Mouse (Mus musculus): Measurements from ENCODE around the gene Tmem210. TPM values are rescaled to one million over a fixed set of nuclear protein-coding genes. Genes with fewer than 3 reads are reported as not detected.

Gene Tmem210
- polyA plus RNA-seq, 2 experiments, result not detected

DNA sequence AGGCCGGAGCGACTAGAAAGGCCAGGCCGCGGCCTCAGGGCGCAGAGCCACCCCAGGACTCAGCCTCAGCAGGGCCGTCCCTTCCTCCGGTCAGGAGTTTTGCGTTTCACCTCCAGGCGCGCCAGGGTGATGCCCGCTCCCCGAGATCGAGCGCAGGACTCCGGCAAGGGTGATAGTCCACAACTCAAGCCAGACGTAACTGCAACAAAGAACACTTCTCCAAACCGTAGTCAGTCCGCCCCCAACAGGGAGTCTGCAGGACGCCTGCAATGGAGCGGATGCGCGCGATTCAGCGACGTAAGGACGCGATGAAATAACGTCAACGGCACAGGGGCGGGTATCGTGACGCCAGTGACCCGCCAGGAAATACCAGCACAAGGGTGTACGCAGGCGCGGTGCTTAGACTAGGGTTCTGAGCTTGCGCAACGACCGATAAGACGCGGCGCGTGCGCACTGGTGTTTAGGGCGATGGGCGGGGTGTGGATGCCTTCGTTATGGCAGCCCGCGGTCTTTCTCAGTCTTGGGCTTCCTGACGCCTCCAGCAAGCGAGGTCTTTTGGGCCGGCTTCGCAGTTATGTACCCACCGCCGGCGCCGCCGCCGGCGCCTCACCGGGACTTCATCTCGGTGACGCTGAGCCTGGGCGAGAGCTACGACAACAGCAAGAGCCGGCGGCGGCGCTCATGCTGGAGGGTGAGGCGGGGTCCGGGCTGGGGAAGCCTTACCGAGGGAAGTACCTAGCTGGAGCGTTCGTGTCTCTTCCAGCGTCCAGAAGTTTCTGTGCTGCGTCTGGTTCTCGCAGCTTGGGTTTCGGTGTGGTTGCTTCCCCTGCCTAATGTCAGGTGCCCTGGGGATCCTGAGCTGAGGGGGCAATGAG is 44.6 kb downstream of the Tmem210 start, which contains the start of gene Man1b1:
TSS of gene Man1b1 (plus strand) at position 53 of the 875 bp plus-strand sequence.
- Histone ChIP-seq H3K36me3 (replicated peaks; ENCODE audit: control insufficient read depth, insufficient read depth, low read depth) (peaks cover 10% of the 10 kb centered on the region), H3K4me1 (replicated peaks; ENCODE audit: control insufficient read depth in 2 of 2, insufficient read depth in 2 of 2, low read length in 1 of 2) (peaks cover 12 to 14% of the 10 kb centered on the region in 2 experiments), H3K27ac (peak within 1 kb of the TSS; percentile 77), H3K9me3 (ENCODE audit: control insufficient read depth, low read length) (no peaks in the 10 kb centered on the region), H3K4me2 (ENCODE audit: low read depth) (peak within 1 kb of the TSS; percentile 96), H3K4me3 (ENCODE audit: insufficient read depth in 1 of 2, low read depth in 2 of 2, low read length in 2 of 2) (peak within 1 kb of the TSS; percentile 90 to 99), H3K27me3 (ENCODE audit: control insufficient read depth, insufficient read depth, low read length) (no peaks in the 10 kb centered on the region; the same call in 1 of the 2 replicates), H3K9ac (replicated peaks) (peak within 1 kb of the TSS; percentile 95)
- DNase-seq (ENCODE audit: low read depth in 3 of 3, low spot score in 3 of 3), result peak; percentile 98 to 99 (median 99)
- WGBS (ENCODE audit: insufficient replicate concordance), result under 1% methylated on average over 78 of the region's 78 CpGs
- peak; percentile 97 for ATAC-seq (ENCODE audit: insufficient read depth)
- TF ChIP-seq EP300 (IDR thresholded peaks at IDR 0.05; ENCODE audit: low read depth) (no peak), CTCF (IDR thresholded peaks at IDR 0.05; ENCODE audit: low read depth) (peak; percentile 73)

- DNase-seq (ENCODE audit: low read depth in 3 of 3, low spot score in 3 of 3) (no peak), ATAC-seq (ENCODE audit: insufficient read depth) (no peak)
- Histone ChIP-seq H3K36me3 (replicated peaks; ENCODE audit: control insufficient read depth, insufficient read depth, low read depth) (peaks cover 19% of the 10 kb centered on the region), H3K4me2 (ENCODE audit: low read depth) (peak overlapping the region; percentile 96), H3K4me1 (replicated peaks; ENCODE audit: control insufficient read depth in 2 of 2, insufficient read depth in 2 of 2, low read length in 1 of 2) (peaks cover 12 to 14% of the 10 kb centered on the region in 2 experiments), H3K4me3 (ENCODE audit: insufficient read depth in 1 of 2, low read depth in 2 of 2, low read length in 2 of 2) (peak overlapping the region; percentile 90 to 99), H3K27ac (no peak overlapping the region; the same call in 1 of the 2 replicates), H3K9ac (replicated peaks) (peak overlapping the region; percentile 93), H3K9me3 (ENCODE audit: control insufficient read depth, low read length) (no peaks in the 10 kb centered on the region), H3K27me3 (ENCODE audit: control insufficient read depth, insufficient read depth, low read length) (no peaks in the 10 kb centered on the region)
- WGBS (ENCODE audit: insufficient replicate concordance), result 69% methylated on average over 2 of the region's 2 CpGs
- no peak for TF ChIP-seq EP300 (IDR thresholded peaks at IDR 0.05; ENCODE audit: low read depth)
- TF ChIP-seq CTCF (IDR thresholded peaks at IDR 0.05; ENCODE audit: low read depth), result no peak
Measured at GRCm38 (mm10) chr2:25333569-25333968, 45.6 kb downstream of the Tmem210 start.

DNA sequence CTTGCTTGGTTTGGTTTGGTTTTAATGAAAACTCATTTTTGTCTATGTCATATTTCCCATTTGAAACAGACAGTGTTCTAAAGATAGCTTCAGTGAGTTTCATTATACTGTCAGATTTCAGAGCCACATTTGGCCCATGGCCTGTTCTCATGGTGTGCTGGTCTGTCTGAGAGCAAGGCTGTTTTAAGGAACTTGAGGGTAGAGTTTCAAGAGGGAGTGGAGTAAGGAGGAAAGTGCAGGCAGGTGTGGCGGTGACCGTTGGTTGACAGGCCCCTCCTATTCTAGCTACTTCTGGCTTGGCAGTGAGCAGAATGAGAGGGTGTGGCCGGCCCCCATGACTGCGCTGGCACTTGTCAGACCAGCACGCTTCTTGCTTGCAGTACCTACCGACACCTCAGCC is 50.4 kb downstream of the Tmem210 start:
- Histone ChIP-seq H3K4me1 (replicated peaks; ENCODE audit: control insufficient read depth in 2 of 2, insufficient read depth in 2 of 2, low read length in 1 of 2) (peaks cover 4 to 5% of the 10 kb centered on the region in 2 experiments), H3K4me2 (ENCODE audit: low read depth) (no peak overlapping the region), H3K27me3 (ENCODE audit: control insufficient read depth, insufficient read depth, low read length) (no peaks in the 10 kb centered on the region), H3K36me3 (replicated peaks; ENCODE audit: control insufficient read depth, insufficient read depth, low read depth) (peaks cover 33% of the 10 kb centered on the region), H3K9ac (replicated peaks) (no peak overlapping the region), H3K9me3 (ENCODE audit: control insufficient read depth, low read length) (no peaks in the 10 kb centered on the region), H3K4me3 (ENCODE audit: insufficient read depth in 1 of 2, low read depth in 2 of 2, low read length in 2 of 2) (no peak overlapping the region), H3K27ac (no peak overlapping the region)
- TF ChIP-seq EP300 (IDR thresholded peaks at IDR 0.05; ENCODE audit: low read depth) (no peak), CTCF (IDR thresholded peaks at IDR 0.05; ENCODE audit: low read depth) (no peak)
- 86% methylated on average over 6 of the region's 6 CpGs for WGBS (ENCODE audit: insufficient replicate concordance)
- DNase-seq (ENCODE audit: low read depth in 3 of 3, low spot score in 3 of 3) (no peak), ATAC-seq (ENCODE audit: insufficient read depth) (no peak)

Other genes with a start within 250 kb of the Tmem210 start
Only the 30 nearest of the 34 such genes appear.
- gene Noxa1, start 193.0 kb upstream of the Tmem210 start, polyA plus RNA-seq (2012; rRNA removed), result 0.95 and 1.1 TPM in 2 replicates
- 1.2 and 1.8 TPM in 2 replicates for gene Noxa1, start 193.0 kb upstream of the Tmem210 start, polyA plus RNA-seq (2014; fragmentation: Nextera tagmentation; extraction: Ambion mirVana)
- 3.7 and 3.9 TPM in 2 replicates for gene Nrarp, start 107.4 kb upstream of the Tmem210 start, polyA plus RNA-seq (2012; rRNA removed)
- 1.8 and 1.9 TPM in 2 replicates for gene Nrarp, start 107.4 kb upstream of the Tmem210 start, polyA plus RNA-seq (2014; fragmentation: Nextera tagmentation; extraction: Ambion mirVana)
- 3.7 and 4.1 TPM in 2 replicates for gene Tor4a, start 91.3 kb upstream of the Tmem210 start, polyA plus RNA-seq (2012; rRNA removed)
- 4.9 and 5.7 TPM in 2 replicates for gene Tor4a, start 91.3 kb upstream of the Tmem210 start, polyA plus RNA-seq (2014; fragmentation: Nextera tagmentation; extraction: Ambion mirVana)
- gene Nelfb, start 76.7 kb upstream of the Tmem210 start, polyA plus RNA-seq (2012; rRNA removed), result 18.7 and 21.3 TPM in 2 replicates
- gene Nelfb, start 76.7 kb upstream of the Tmem210 start, polyA plus RNA-seq (2014; fragmentation: Nextera tagmentation; extraction: Ambion mirVana), result 23.7 and 27.3 TPM in 2 replicates
- not detected in 2 replicates for gene Stpg3, start 73.5 kb upstream of the Tmem210 start, polyA plus RNA-seq (2012; rRNA removed)
- gene Stpg3, start 73.5 kb upstream of the Tmem210 start, polyA plus RNA-seq (2014; fragmentation: Nextera tagmentation; extraction: Ambion mirVana), result not detected in 2 replicates
- 0.04 TPM in 1 of 2 replicates, not detected in the other for gene Fam166a, start 69.4 kb upstream of the Tmem210 start, polyA plus RNA-seq (2012; rRNA removed)
- 0.96 TPM in 1 of 2 replicates, not detected in the other for gene Fam166a, start 69.4 kb upstream of the Tmem210 start, polyA plus RNA-seq (2014; fragmentation: Nextera tagmentation; extraction: Ambion mirVana)
- gene Tubb4b, start 63.4 kb upstream of the Tmem210 start, polyA plus RNA-seq (2012; rRNA removed), result 571 and 676 TPM in 2 replicates
- 561 and 604 TPM in 2 replicates for gene Tubb4b, start 63.4 kb upstream of the Tmem210 start, polyA plus RNA-seq (2014; fragmentation: Nextera tagmentation; extraction: Ambion mirVana)
- 0.01 and 0.05 TPM in 2 replicates for gene Slc34a3, start 53.8 kb upstream of the Tmem210 start, polyA plus RNA-seq (2012; rRNA removed)
- not detected in 2 replicates for gene Slc34a3, start 53.8 kb upstream of the Tmem210 start, polyA plus RNA-seq (2014; fragmentation: Nextera tagmentation; extraction: Ambion mirVana)
- not detected in 2 replicates for gene Rnf224, start 51.4 kb upstream of the Tmem210 start, polyA plus RNA-seq (2012; rRNA removed)
- not detected in 2 replicates for gene Rnf224, start 51.4 kb upstream of the Tmem210 start, polyA plus RNA-seq (2014; fragmentation: Nextera tagmentation; extraction: Ambion mirVana)
- gene Rnf208, start 45.9 kb upstream of the Tmem210 start, polyA plus RNA-seq (2012; rRNA removed), result 0.93 and 1.3 TPM in 2 replicates
- gene Rnf208, start 45.9 kb upstream of the Tmem210 start, polyA plus RNA-seq (2014; fragmentation: Nextera tagmentation; extraction: Ambion mirVana), result 0.09 and 0.16 TPM in 2 replicates
- gene Cysrt1, start 45.7 kb upstream of the Tmem210 start, polyA plus RNA-seq (2012; rRNA removed), result not detected in 2 replicates
- not detected in 2 replicates for gene Cysrt1, start 45.7 kb upstream of the Tmem210 start, polyA plus RNA-seq (2014; fragmentation: Nextera tagmentation; extraction: Ambion mirVana)
- 5.4 and 5.6 TPM in 2 replicates for gene AL732309.1, start 41.3 kb upstream of the Tmem210 start, polyA plus RNA-seq (2012; rRNA removed)
- gene AL732309.1, start 41.3 kb upstream of the Tmem210 start, polyA plus RNA-seq (2014; fragmentation: Nextera tagmentation; extraction: Ambion mirVana), result 1.4 and 1.9 TPM in 2 replicates
- gene Tmem203, start 32.7 kb upstream of the Tmem210 start, polyA plus RNA-seq (2012; rRNA removed), result 8.8 and 12.4 TPM in 2 replicates
- gene Tmem203, start 32.7 kb upstream of the Tmem210 start, polyA plus RNA-seq (2014; fragmentation: Nextera tagmentation; extraction: Ambion mirVana), result 8.8 and 9.4 TPM in 2 replicates
- gene Tprn, start 25.5 kb upstream of the Tmem210 start, polyA plus RNA-seq (2012; rRNA removed), result 1.6 and 2.6 TPM in 2 replicates
- gene Tprn, start 25.5 kb upstream of the Tmem210 start, polyA plus RNA-seq (2014; fragmentation: Nextera tagmentation; extraction: Ambion mirVana), result 2.4 and 3.2 TPM in 2 replicates
- 65.8 and 76.0 TPM in 2 replicates for gene Ssna1, start 15.7 kb upstream of the Tmem210 start, polyA plus RNA-seq (2012; rRNA removed)
- 145 and 155 TPM in 2 replicates for gene Ssna1, start 15.7 kb upstream of the Tmem210 start, polyA plus RNA-seq (2014; fragmentation: Nextera tagmentation; extraction: Ambion mirVana)
- gene Anapc2, start 15.7 kb upstream of the Tmem210 start, polyA plus RNA-seq (2012; rRNA removed), result 20.5 and 23.8 TPM in 2 replicates
- gene Anapc2, start 15.7 kb upstream of the Tmem210 start, polyA plus RNA-seq (2014; fragmentation: Nextera tagmentation; extraction: Ambion mirVana), result 30.2 TPM in 2 replicates
- not detected in 2 replicates for gene Lrrc26, start 1.8 kb downstream of the Tmem210 start, polyA plus RNA-seq (2012; rRNA removed)
- gene Lrrc26, start 1.8 kb downstream of the Tmem210 start, polyA plus RNA-seq (2014; fragmentation: Nextera tagmentation; extraction: Ambion mirVana), result not detected in 2 replicates
- 0.02 and 0.05 TPM in 2 replicates for gene Grin1, start 31.0 kb downstream of the Tmem210 start, polyA plus RNA-seq (2012; rRNA removed)
- 0.06 and 0.14 TPM in 2 replicates for gene Grin1, start 31.0 kb downstream of the Tmem210 start, polyA plus RNA-seq (2014; fragmentation: Nextera tagmentation; extraction: Ambion mirVana)
- 5.3 and 6.6 TPM in 2 replicates for gene Man1b1, start 44.2 kb downstream of the Tmem210 start, polyA plus RNA-seq (2012; rRNA removed)
- gene Man1b1, start 44.2 kb downstream of the Tmem210 start, polyA plus RNA-seq (2014; fragmentation: Nextera tagmentation; extraction: Ambion mirVana), result 25.4 and 28.2 TPM in 2 replicates
- 9.3 and 10.6 TPM in 2 replicates for gene Dpp7, start 68.2 kb downstream of the Tmem210 start, polyA plus RNA-seq (2012; rRNA removed)
- gene Dpp7, start 68.2 kb downstream of the Tmem210 start, polyA plus RNA-seq (2014; fragmentation: Nextera tagmentation; extraction: Ambion mirVana), result 9.4 and 12.8 TPM in 2 replicates
- 2.9 and 3.8 TPM in 2 replicates for gene Uap1l1, start 77.5 kb downstream of the Tmem210 start, polyA plus RNA-seq (2012; rRNA removed)
- 9.3 and 14.1 TPM in 2 replicates for gene Uap1l1, start 77.5 kb downstream of the Tmem210 start, polyA plus RNA-seq (2014; fragmentation: Nextera tagmentation; extraction: Ambion mirVana)
- 20.1 and 21.5 TPM in 2 replicates for gene Sapcd2, start 84.2 kb downstream of the Tmem210 start, polyA plus RNA-seq (2012; rRNA removed)
- 17.9 and 20.5 TPM in 2 replicates for gene Sapcd2, start 84.2 kb downstream of the Tmem210 start, polyA plus RNA-seq (2014; fragmentation: Nextera tagmentation; extraction: Ambion mirVana)
- gene Entpd2, start 107.7 kb downstream of the Tmem210 start, polyA plus RNA-seq (2012; rRNA removed), result 0.18 and 0.30 TPM in 2 replicates
- 0.23 TPM in 1 of 2 replicates, not detected in the other for gene Entpd2, start 107.7 kb downstream of the Tmem210 start, polyA plus RNA-seq (2014; fragmentation: Nextera tagmentation; extraction: Ambion mirVana)
- 3.4 and 3.9 TPM in 2 replicates for gene Npdc1, start 111.2 kb downstream of the Tmem210 start, polyA plus RNA-seq (2012; rRNA removed)
- 2.4 and 2.7 TPM in 2 replicates for gene Npdc1, start 111.2 kb downstream of the Tmem210 start, polyA plus RNA-seq (2014; fragmentation: Nextera tagmentation; extraction: Ambion mirVana)
- 0.55 and 0.58 TPM in 2 replicates for gene Fut7, start 135.1 kb downstream of the Tmem210 start, polyA plus RNA-seq (2012; rRNA removed)
- 0.34 and 0.90 TPM in 2 replicates for gene Fut7, start 135.1 kb downstream of the Tmem210 start, polyA plus RNA-seq (2014; fragmentation: Nextera tagmentation; extraction: Ambion mirVana)
- gene Abca2, start 140.6 kb downstream of the Tmem210 start, polyA plus RNA-seq (2012; rRNA removed), result 2.4 and 2.5 TPM in 2 replicates
- gene Abca2, start 140.6 kb downstream of the Tmem210 start, polyA plus RNA-seq (2014; fragmentation: Nextera tagmentation; extraction: Ambion mirVana), result 0.91 and 1.1 TPM in 2 replicates
- 0.08 and 0.32 TPM in 2 replicates for gene Clic3, start 168.7 kb downstream of the Tmem210 start, polyA plus RNA-seq (2012; rRNA removed)
- gene Clic3, start 168.7 kb downstream of the Tmem210 start, polyA plus RNA-seq (2014; fragmentation: Nextera tagmentation; extraction: Ambion mirVana), result 0.18 and 0.27 TPM in 2 replicates
- 7.9 and 9.2 TPM in 2 replicates for gene Paxx, start 172.9 kb downstream of the Tmem210 start, polyA plus RNA-seq (2012; rRNA removed)
- gene Paxx, start 172.9 kb downstream of the Tmem210 start, polyA plus RNA-seq (2014; fragmentation: Nextera tagmentation; extraction: Ambion mirVana), result 6.3 and 7.3 TPM in 2 replicates
- gene Ptgds, start 181.9 kb downstream of the Tmem210 start, polyA plus RNA-seq (2012; rRNA removed), result 0.47 and 0.96 TPM in 2 replicates
- 0.17 TPM in 1 of 2 replicates, not detected in the other for gene Ptgds, start 181.9 kb downstream of the Tmem210 start, polyA plus RNA-seq (2014; fragmentation: Nextera tagmentation; extraction: Ambion mirVana)
- gene Lcn12, start 205.8 kb downstream of the Tmem210 start, polyA plus RNA-seq (2012; rRNA removed), result not detected in 2 replicates
- gene Lcn12, start 205.8 kb downstream of the Tmem210 start, polyA plus RNA-seq (2014; fragmentation: Nextera tagmentation; extraction: Ambion mirVana), result not detected in 2 replicates